Mouse (Mus musculus) mouse trophoblast stem cell (cell line): Measurements from ENCODE around the gene Fnbp1l.

Experiments
- in situ Hi-C, 2 experiments: fragments of 300-500 bp; cut with MseI, MboI; formaldehyde crosslinking; loops; 2 replicates in 1 of 2; 3 replicates in 1 of 2; pipeline ENCODE4 v1.15.1; 2025

Gene Fnbp1l

DNA sequence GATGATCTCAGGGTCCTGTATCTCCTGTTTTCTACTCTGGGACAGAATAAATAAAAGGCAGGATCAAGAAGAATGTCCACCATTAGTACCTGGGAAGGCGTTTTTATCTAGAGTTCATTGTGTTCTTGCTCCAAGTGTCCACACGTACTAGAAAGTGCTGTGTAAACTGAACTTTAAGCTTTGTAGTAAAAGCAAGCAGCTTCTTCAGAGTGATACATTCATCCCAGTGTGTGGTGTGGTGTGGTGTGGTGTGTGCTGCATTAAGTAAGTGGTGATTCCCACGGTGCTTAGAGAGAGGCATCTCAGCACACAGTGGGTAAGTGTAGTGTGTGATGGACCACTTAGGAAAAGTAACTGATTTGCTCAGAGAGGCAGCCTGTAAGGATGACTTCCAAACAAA is 91.0 kb downstream of the Fnbp1l start:
- in situ Hi-C loops, result no loop called here

DNA sequence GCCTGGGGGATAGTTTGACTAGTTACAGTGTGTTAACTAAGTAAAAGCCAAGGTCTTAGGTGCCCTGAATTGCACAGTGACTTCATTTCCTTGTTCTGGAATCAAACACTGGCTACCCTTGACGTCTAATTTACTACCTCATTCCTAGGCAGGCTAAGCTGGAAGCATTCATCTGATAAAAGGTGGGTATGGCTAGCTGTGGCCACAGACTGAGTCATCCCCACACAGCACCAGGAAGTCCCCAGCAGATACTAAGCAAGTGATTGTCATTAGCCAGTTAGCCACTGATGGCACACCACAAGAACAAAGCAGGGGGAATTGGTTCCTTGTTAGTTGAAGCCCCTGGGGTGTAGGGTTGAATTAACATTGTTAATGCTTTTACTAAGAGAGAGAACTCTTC is 98.2 kb downstream of the Fnbp1l start:
- in situ Hi-C loops, result no loop called here

DNA sequence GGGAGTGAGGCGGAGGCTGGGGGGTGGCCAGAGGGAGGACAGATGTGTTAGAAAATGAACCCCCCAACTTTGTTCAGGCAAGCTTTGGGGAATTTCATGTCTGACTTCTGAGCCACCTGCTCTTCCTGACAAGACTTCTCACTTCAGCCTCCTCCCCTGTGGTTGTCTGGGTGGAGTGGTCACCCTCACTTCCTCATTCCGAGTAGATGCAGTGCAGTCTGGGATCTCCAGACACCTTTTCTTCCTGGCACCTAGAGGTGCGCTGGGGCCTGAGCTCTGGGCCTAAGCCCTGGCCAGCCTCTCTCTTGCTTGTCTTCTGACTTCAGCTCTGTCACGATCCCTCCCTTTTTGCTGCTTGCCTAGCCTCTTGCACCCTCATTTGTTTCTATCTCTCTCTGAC is 98.6 kb downstream of the Fnbp1l start:
- in situ Hi-C loops, result no loop called here

DNA sequence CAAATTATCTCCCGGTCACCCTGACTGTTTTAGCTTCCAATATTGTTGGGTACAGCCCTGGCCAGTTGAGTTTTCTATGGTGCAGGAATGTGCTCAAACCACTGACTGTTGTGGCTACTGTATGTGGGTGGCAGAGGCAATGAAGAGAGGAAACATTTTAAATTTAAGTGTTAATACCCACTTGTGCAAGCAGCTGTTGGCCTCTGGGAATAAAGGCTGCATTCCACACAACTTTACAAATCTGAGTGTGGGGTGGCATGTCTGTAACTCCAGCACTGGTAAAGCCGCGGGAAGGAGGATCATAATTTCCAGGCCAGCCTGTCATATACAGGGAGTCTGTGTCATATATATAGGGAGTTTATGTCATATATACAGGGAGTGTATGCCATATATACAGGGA is 99.2 kb downstream of the Fnbp1l start:
- in situ Hi-C loops, result no loop called here

DNA sequence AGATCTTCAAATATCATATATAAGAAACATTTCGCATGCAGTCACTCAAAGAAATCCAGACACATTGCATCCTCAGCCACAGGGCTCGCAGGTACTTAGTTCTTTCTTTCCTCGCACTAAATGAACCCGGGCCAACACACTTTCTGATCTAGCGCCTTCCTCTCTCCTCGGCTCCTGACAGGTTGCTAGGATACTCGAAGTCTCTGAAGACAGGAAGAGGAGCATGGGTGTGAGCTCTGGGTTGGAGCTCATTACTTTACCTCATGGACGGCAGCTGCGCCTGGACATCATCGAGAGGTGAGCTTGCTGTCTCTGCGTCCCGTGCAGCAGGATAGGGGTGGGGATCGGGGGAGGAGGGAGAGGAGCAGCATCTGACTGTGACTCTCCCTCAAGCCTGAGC is 100.4 kb downstream of the Fnbp1l start:
- in situ Hi-C loops, result no loop called here

DNA sequence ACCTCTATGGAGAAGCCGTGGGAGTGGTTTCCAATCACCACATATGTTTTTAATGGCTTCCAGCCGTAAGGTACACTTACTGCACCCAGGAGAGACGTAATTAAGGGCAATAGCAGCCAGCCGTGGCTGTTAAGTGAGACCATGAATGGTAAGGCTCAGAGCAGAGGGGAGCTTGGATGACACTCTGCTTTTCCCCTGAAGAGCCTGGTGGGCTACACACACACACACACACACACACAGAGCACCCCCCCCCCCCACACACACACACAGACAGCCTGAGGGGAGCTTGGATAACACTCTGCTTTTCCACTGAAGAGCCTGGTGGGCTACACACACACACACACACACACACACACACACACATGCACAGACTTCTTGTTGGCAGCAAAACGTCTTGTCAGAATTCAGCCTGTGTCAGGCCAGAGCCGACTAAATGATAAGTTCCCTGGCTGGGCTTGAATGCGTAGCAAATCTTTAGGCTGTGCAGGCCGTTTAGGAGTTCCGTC is 101.2 kb downstream of the Fnbp1l start:
- in situ Hi-C loops, result no loop called here

DNA sequence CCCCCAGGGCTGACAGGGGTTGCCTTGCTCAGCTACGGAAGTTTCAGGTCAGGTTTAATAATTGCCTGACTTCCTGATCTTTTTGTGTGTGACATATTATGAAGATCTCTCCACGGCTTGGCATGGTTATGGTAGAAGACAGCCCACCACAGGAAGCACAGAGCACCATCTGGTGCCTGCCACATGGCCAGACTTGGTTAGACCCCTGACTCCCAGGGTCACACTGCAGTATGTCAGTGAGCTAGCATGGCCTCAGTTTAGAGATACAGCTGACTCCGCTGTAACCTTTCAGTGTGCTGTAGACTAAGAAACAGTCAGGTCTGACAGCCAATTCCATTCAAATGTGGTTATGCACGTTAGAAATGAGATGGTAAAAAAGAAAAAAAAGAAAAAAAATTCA is 101.8 kb downstream of the Fnbp1l start:
- in situ Hi-C loops, result no loop called here

DNA sequence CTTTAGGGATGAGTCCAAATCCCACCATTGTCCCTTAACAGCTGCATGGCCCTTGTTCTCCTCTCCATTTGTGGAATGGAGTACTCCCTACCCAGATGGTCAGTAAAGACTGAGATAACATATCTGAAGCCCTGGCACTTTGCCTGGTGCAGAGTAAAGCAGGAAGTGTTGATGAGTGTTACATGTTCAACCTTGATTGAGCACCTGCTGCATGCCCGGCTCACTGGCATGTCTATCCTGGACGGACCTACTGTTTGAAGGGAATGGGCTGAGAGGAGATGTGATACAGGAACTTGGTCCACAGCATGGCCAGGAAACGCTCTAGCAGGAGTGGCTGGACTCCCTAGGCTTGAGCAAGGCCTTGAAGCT is 103.2 kb downstream of the Fnbp1l start:
- in situ Hi-C loops, result no loop called here

DNA sequence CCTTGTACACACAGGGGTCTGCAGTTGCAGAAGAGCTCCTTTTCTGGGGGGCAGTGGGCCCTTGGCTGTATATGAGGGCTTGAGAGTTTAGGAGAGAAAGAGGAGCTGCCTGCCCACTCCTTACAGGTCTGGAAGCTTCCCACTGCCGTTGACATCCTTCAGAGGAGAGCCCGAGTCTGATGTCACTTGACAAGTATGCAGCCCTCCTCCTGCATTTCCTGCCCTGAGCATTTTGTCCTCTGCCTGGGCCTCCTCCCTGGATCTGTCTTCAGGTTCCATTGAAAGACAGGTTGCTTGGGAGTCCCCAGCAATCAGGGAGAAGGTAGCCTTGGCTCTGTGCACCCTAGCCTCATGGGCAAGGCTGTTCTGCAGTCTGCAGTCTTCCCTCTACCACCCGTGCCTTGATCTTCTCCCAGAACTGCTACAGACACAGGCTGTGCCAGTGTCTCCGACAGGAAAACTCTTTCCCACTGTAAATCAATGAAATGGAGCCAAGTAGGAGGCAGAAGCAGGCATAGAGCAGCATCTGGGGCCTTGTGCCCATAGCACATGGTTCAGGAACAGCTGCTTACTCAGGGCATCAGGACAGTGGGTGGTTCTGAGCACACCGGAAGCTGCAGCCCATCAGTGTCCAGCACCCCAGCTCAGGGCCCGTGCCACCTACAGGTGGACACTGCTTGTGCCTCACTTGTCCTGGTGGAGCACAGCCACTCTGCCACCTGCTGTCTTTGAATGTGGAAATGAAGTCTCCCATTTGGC is 103.8 kb downstream of the Fnbp1l start:
- in situ Hi-C loops, result no loop called here

DNA sequence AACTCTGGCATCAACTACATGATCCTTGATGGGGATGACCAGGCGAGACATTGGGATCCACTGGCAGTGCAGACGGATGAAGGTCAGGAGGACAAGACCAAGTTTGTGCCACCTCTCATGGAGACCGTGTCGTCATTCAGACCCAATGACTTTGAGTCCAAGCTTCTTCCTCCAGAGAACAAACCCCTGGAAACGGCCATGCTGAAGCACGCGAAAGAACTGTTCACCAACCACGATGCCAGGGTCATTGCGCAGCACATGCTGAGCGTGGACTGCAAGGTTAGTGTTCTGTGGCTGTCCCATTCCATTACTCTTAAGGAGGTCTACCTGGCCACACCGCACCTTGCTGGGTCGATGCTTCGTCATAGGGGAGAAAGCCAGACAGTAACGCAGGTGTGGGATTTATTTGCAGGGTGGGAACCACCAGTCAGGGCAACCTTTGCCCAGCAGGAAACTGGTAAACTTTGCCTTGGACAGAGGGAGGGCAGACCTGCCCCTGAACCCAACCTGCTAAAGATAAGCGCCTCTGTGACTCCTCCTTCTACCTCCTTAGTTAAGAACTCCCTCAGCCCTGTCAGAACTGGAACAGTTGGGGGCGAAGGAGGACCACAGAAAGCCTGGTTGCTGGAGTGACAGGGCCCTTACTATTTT is 106.7 kb downstream of the Fnbp1l start:
- in situ Hi-C loops, result no loop called here

DNA sequence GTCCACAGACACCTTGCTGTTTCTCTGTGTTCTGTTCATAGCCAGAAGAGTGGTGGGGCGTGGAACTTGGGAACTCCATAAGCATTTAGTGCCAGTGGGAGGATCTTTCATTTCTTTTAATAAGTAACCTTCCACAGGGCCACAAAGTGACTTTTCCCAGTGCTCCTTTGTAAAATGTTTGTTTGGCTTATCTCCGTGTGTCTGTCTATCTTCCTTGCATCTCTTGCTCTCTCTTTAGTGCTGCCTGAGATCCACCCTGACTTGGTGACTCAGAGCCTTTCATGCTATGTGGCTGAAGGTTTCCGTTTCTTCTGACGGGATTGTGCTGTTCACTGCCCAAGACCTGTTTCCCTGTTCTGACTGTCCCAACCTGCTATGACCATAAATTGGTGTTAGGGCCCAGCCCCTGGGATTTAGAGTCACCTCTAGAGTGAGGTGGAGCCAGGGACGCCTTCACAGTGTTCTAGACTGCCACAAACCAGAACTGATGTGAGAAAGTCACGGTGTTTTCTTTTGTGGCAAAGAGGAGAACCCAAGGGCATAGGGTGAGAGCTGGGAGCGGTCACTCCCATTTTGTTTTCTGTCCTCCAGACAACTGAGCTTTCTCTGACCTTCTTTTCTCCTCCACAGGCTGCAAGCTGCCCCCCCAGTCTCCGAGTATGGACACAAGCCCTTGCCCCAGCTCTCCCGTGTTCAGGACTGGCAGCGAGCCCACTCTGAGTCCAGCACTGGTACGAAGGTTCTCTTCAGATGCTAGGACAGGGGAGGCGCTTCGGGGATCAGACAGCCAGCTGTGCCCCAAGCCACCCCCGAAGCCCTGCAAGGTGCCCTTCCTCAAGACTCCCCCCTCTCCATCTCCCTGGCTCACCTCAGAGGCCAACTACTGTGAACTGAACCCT is 107.5 kb downstream of the Fnbp1l start:
- in situ Hi-C loops, result no loop called here

DNA sequence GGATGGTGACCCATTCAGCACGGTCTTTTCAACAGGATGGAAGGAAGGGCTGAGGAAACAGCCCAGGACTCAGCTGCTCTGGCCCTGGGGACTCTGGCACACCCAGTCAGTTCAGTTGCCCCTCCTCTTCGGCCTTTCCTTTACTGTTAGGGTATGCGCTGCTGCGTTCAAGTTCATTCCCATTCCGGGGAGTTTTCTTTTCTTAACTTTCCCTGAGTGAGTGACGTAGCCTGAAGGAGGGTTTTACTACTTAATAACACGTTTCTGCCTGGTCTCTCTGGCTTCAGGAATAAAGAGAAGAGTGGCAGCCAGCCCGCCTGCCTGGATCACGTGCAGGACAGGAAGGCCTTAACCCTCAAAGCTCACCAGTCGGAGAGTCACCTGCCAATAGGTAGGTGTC is 108.6 kb downstream of the Fnbp1l start:
- in situ Hi-C loops, result no loop called here

DNA sequence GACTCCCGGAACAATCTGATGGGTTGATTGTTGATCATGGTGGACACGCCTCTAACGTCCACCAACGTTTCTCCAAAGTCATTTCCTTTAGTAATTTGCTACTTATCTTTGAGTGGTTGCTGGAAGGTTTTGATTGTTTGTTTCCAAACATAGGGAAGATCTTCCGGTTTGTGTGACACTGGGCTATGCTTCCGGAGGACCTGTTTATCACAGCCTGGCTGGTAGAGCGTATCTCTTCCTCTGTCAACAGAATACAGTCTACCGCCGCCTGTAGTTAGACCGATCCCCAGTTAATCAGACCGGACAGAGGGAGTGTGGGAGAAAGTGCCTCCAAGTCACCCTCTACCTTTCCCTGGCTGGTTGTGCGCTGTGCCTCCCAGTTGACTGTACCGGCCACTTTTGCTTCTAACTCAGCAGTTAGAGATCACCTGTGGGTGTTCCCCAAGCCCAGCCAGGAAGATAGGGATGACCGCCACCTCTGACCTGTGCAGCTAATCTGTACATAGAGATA is 109.2 kb downstream of the Fnbp1l start:
- in situ Hi-C loops, result no loop called here

DNA sequence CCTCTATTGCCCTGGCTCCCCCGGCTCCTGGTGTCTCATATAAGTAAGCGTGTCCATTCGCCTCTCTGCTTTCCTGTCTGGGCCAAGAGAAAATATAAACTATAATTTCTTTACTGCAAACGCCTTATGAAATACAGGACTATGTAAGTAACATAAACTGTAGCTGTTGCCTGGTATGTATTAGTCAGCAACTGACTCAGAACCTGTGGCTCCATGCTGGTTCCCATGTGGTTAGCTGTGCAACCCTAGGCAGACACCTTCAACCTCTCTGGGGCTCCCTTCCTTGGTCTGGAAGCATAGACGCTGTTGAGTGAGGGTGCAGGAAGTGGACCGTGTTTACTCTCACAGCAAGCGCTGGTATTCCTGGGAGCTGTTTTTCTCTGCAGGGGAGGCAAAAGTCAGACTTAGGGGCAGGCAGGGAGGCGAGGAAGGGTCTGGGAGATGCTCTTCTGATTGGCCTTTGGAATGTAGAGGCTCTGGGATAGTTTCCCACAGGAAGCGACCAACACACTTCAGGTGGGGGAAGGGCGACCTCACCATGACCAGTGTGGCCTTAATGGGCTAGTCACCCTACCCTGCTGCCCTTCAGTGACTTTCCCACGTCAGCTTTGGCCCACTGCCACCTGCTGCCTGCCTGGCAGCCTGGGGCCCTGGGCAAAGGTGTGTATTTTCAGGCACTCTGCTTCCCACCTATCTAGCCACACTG is 109.8 kb downstream of the Fnbp1l start:
- in situ Hi-C loops, result no loop called here

DNA sequence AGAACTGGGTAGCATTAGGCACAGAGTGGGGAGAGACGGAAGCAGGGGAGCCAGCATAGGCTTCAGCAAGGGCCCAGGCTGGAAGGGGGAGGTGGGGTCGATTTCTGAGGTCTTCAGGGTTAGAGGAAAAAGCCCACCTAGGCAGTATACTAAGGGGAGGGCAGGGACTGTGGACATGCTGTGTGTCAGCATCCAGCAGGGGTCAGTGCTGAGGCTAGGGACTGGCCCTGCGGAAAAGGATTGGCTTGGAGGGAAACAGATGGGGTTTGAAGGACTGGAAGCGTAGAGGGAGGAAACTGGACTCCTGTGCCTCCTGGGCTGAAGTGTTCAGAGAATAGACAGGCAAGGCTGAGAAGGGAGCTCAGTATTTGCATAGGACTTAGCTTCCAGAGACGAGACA is 110.4 kb downstream of the Fnbp1l start:
- in situ Hi-C loops, result no loop called here

DNA sequence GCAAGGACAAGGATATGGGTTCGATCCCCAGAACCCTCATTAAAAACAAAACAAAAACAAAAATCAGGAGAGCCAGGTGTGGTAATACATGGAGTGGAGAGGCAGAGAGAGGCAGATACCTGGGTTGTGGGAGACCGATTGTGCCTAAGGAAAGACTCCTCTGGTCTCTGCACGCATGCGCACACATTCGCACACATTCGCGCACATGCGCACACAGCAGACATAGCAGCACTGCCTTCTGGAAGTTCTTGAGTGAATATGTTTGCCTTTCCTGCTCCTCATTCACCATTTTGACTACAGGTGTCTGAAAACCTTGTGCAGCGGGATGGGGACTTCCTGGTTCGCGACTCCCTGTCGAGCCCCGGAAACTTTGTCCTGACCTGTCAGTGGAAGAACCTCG is 111.7 kb downstream of the Fnbp1l start:
- in situ Hi-C loops, result no loop called here

DNA sequence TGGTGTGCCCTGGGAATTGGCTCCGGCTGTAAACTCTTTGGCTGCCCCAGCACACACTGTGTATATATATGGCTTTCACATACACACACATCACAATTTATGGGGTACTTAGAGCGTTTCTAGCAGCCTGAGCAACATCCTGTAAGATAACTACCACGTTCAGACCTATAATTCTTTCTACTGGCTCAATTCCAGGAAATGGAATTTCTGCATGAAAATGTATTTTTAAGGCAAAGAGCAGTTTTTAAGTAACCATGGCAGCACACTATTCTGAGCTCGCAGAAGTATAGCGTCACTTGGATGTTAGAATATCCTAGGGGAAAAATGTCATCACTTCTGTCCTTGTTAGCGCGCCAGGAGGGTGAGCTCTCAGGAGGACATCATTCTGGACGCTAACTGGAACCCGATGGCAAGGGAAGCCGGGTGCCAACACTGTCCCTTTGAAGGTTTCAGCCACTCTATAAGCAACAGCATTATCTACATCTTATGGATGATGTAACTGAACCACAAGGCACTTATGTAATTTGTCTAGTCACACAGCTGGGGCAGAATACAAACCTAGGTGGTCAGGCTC is 113.1 kb downstream of the Fnbp1l start:
- in situ Hi-C loops, result no loop called here

DNA sequence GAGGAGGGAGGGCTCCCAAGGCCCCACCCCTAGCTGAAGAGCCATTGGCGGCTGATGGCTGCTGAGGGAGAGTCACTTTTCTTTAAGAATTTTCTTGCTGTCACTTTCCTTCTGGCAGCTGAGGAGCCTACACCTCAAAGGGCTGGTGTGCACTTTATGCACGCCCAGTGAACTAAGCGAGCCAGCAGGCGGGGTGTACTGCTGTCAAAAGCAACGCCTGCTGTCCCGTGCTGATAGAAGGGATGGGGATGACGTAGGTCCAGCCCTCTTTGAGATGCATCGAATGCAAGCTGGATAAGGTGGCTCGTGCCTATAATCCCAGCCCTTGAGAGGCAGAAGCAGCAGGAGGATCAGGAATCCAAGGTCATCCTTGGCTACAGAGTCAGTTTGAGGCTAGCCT is 118.6 kb downstream of the Fnbp1l start:
- in situ Hi-C loops, result no loop called here

DNA sequence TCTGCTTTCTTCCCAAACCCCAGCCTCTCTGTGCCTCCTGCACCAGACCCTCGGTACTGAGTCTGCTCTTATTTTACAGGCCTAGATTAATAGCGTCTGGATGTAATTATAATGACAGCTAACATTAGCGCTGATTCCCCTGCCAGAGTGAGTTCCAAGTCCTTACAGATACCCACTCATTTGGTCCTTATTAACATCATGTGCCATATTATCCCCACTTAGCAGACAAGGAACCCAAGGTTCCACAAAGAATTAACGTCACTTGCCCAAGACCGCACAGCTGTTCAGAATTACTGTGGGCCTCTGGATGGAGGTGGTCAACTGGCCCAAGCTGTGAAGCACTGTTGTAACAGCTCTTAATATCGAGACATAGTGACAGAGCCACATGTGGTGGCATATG is 119.9 kb downstream of the Fnbp1l start:
- in situ Hi-C loops, result no loop called here

DNA sequence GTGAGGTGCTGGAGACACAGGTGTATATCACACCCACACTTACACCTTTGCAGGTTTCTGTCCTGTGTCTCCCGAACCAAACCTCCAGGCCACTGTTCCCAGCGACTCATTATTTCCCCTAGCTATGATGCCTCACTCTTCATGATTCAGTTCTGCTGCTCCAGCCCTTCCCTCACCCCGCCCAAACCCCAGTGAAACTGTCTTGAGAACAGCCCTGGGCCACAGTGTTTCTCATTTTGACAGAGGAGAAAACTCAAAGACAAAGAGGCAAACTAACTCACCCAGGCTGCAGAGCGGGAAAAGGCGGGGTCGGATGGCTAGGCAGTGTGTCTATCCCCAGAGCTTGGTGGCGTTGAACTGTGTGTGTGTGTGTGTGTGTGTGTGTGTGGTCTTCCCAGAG is 121.0 kb downstream of the Fnbp1l start:
- in situ Hi-C loops, result no loop called here

DNA sequence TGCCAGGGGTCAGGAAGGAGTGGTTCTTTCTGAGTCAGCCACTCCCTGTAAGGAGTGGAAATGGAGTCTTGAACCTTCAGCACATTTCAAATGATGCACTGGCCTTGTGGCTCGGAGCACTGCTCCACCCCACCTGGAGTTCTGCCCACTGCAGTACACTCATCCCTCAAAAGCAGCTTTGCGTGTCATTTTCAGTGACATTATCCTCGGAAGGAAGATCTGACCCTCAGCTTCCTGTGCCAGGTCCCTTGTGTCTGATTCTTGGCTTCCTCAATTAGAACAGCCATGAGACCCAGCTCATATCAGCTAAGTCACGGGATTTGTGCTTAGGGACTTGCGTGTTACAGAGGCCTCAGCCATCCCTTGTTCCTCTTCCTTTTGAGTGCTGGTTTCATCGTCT is 121.6 kb downstream of the Fnbp1l start:
- in situ Hi-C loops, result no loop called here
